Mouse (Mus musculus) layer of hippocampus, adult 11-12 months (tissue): Measurements from ENCODE around the gene Ppia.
"Not testable (repeated sequence)": the region's sequence is repeated elsewhere in the genome, so short reads cannot be mapped to it uniquely, and the experiment has no call there.

Source experiments
- DNase-seq: peaks from one replicate; pipeline ENCODE4 v3.0.0; 2022; ENCODE audit warnings: low spot score

Gene Ppia

DNA sequence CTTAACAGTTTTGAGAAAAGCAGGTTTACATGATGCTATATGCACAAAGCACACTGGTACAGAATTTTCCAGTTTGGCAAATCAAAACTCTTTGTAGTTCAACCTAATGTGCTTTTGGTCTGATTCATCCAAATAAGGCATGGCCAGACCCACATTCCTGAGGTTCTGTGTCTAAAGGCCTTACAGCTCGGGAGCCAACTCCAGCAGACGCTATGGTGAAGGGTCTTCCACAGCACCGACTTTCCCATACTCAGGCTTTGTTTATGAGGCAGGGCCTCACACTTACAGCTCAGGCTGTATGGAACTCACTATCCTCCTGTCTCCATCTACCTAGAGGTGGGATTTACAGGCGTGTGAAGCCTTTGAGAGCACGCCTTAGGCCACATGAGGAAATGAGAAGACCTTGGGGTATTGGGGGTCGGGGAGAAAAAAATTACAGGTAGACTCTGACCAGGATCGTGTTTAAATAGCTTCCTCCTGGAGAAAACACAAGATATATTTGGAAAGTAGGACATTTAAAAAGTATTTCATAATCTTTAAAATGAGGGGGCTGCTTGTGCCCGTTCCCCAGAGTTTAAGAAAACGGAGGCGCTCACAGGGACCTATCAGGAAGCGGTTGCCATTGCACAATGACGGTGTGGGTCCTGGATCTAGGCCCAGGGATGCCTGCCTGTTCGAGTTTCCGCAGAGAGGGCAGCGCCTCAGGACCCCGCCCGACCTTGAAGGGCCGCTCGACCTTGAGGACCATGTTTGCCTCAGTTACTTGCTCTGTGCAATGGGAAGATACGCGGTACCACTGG lies at the start of gene Ppia:
Gene Ppia (plus strand): TSS at position 693 of the 800 bp plus-strand sequence.
- no peak for DNase-seq

DNA sequence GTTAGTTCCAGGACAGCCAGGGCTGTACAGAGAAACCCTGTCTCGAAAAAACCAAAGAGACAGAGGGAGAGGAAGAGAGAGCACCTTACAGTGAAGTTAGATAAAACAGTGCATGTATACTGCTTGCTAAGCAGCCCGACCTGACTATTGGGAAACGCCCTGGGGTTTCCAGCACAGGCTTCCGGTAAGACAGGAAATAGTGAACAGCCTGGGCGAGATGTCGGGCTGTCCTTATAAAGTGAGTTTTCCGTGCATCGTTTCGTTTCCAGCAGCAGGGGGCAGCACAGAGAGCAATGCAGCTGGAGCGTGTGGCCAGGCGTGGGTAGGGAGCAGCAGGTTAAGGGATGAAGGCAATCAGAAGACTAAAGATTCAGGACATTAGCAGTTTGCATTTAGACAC lies 49.4 kb upstream of the Ppia start:
- DNase-seq = peak; percentile 75

DNA sequence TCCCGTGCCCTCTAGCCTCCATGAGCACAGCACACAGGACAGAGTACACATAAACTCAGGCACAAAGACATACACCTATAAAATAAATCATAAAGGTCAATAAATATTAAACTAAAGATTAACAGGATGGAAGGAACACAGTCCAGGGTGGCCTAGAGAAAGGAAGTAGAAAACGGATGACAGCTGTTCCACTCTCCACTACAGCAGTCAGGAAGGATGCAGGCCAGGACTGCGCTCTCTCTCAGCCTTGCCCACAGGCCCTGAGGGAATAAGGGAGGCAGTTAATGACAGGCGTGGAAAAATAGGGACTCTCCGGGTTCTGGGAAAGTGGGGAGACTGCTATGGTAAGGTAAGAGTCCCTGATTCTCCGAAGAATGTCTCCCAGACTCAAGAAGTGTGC lies 48.8 kb upstream of the Ppia start:
- no peak for DNase-seq

DNA sequence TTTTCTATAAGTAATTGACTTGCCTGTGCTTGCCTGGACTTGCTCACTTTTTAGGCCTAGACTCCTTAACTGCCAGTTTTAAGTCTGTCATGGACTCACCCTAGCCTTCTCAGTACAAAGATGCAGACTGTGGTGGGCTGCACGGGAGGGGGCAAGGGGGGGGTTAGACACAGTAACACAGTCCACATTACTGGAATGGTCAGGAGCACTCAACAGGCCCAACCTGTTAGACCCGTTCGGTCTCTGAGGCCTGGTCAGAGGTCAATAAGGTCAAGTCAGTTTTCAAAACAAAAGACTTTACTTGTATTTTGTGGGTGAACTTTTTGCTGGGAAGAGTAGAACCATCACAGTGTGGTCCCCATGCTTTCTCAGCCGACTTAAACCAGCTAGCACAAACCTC lies 48.1 kb upstream of the Ppia start:
- no peak for DNase-seq

DNA sequence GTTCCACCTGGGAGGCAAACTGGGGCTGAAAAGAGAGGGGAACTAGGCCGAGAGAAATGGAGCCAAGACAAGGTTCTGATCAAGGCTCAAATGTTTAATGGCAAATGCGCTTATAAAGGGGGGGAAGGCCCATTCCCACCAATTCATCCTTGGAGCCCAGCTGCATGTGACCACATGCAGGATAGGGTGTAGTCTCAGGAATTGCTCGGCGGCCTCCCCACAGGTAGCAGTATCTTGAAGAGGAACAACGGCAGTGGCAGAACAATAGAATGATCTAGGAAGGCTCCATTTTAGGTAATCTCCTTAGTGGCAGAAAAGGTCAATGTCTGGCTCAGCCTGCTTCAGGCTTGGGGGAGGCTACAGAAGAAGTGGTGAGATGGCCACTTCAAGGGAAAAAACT lies 47.3 kb upstream of the Ppia start:
- not testable (repeated sequence) for DNase-seq

DNA sequence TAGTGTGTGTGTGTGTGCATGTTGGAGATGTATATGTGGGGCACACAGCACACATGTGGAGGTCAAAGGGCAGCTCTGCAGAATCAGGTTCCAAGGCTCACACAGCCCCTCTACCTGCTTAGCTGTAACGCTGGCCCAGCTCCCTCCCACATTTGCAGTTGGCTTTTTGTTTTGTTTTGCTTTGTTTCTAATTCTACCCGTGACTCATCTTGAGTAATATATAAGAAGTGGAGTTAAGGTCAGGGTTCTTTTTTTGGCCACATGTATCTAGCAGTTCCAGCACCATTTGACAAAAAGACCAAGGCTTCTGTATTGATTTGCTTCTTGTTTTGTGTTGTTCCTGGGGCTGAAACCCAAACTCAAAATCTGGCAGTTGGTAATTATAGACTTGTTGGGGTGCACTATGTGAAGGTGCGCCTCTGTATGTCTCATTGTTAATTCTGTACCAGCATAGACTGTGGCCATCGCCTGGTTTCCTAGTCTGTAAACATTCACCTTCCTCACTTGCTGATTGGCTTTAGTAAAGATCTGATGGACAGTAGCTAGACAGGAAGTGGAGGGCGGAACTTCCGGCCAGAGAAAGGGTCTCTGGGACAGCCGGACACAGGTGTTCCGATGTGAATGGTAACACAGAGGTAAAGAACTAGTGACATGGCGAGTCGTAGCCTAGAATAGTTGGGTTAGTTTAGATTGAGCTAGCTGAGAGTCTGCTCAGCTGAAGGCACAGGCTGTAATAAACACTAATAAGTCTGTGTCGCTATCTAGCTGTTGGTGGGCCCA lies 43.7 kb upstream of the Ppia start:
- no peak for DNase-seq

DNA sequence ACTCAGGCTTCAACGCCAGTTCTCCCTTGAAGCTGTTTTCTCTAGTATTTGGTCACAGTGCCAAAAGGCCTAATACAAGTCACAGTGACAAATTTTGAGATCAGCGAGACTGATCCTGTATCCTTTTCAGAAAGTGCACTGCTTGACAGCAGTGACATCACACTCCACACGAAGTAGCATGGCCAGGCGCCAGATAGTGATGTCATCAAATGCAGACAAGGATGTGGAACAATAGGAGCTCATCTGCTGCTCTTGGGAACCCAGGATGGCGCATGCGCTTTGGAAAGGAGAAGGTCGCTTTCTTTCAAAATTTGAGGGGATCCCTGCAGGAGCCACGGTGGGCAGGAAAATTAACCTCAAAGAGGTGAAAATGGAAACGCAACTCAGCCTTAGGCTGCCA lies 42.5 kb upstream of the Ppia start:
- no peak for DNase-seq

DNA sequence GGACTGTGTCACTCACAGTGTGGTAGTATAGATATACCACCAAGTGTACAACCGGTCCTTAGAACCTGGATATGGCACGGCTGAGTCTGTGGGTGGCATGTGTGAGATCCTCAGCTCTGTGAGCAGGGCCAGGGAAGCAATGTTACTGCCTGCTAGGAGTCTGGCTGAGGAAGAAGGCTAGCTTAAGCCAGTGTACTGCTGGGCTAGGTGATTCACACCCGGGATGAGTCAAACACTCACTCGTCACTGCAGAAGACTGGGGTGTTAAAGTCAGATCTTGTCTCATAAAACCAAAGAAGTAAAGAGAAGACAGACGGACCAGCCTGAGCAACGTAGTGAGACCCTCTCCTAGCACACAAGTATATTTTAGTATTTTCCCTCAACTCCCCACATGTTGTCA lies 34.3 kb upstream of the Ppia start:
- no peak for DNase-seq

DNA sequence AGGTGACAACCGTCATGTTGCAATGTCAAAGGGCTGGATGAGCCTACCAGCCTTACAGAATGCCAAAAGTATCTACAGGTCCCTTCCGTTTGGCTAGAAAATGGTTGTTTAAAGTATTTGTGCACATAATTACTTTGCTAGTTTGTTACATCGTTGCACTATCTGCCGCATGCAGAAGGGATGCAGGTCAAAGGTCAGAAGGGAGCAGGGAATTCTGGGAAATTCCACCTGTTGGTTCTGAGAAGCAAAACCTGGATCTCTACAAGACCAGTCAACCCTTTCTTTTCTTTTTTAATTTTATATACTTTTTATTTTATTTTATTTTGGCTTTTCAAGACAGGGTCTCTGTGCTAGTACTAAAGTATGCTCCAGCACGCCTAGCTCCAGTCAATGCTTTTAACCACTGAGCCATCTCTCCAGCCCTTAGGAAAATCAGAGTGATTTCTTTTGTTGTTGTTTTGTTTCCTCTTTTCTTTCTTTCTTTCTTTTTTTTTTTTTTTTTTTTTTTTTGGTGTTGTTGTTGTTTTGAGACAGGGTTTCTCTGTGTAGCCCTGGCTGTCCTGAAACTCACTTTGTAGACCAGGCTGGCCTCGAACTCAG lies 27.0 kb upstream of the Ppia start:
- no peak for DNase-seq

GRCm38 (mm10) chr11:6388726-6389413 lies 26.4 kb upstream of the Ppia start, which contains the start of gene Zmiz2:
Gene Zmiz2 (plus strand): TSS chr11:6389074.
- peak; percentile 95 for DNase-seq

DNA sequence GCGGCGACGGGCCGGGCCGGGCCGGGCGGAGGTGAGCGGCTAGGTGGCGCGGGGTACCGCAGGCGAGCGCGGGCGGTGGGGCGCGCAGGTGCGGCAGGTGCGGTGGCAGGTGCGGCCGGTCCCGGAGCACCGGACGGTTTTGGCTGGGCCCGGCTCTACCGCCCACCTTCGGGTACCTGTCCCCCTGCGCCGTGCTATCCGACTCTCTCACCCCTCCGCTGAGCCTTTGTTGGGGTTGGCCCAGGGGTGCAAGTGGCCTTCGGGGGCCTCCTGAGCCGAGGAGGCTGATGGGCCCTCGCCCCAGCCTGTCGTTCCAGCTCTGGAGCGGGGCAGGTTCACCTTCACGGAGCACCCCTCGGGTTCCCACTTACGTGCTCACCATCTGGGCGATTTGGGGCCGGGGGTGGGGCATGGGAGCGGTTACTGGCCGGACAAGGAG lies 25.7 kb upstream of the Ppia start:
- no peak for DNase-seq

DNA sequence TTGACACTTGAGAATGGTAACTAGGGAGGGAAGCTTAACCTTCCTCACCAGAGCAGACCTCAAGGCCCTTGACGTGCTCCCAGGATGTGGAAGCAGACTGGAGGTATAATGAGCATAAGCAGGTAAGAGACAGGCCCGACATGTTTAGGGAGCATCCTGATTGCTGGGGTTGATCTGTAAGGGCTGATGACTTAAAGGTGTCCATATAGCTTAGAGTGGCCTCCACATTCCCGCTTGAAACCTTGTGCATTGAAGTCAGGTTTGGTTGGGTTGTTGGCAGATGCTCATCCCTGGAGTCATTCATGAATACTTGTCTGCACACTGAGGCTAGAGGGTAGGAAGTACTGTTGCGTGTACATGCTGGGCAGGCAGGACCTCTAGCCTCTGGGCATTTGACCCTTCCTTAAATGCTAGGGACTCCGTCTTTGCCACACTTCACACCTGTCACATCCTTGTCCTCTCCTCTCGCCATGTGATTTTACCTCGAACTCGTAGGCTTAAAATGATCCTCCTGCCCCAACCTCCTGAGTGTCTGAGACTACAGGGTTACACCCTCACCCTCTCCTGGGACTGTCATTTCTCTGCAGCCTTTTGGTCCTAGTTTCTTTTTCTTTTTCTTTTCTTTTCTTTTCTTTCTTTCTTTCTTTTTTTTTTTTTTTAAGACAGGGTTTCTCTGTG lies 24.7 kb upstream of the Ppia start:
- DNase-seq = no peak

DNA sequence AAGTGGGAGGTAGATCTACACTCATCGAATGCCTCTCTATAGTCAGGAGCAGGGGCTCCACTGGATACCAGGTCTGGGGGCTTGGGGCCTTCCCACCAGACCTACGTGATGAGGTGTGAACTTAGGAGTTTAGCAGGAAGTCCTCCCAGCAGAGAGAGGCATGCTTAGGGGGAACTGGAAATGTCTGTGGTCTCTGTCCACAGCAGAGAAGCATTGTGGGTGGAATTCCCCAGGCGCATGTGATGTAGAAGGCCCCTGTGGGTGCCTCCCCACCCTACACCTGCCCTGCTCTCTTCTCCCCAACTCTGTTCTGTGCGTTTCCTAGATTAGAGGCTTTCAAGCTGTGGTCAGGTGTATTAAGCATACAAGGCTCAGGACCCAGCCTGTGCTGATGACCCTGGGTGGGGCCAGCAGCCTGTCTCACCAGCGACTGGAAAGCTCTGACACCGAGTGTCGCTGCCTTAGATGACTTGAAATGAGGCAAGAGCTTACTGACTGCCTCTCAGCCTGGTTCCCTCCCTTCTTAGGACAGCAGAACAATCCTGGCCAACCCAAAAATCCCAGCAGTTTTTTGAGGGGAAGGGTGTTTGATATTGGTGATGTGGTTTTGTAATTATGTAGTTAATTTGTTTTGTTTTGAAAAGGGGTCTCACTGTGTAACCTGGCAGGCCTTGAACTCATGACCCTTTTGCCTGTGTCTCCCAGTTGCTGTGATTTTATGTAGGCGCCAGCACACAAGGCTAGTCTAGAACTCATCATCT lies 23.5 kb upstream of the Ppia start:
- no peak for DNase-seq

DNA sequence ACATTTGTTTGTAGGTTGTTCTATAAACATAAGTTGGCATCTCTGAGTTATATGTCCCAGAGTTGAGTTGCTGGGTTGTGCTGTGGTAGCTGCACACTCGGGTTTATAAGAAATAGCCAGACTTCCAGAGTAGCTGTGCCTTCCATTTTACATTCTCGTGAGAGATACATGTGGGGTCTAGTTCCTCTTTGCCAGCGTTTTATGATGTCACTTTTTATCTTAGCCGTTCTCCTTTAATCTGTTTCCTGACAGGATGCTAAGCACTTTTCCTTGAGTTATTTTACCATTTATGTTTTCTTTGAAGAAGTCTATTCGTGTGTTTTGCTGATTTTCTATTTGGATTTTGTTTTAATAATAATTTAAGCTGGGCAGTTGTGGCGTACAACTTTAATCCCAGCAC lies 22.4 kb upstream of the Ppia start:
- DNase-seq = no peak

DNA sequence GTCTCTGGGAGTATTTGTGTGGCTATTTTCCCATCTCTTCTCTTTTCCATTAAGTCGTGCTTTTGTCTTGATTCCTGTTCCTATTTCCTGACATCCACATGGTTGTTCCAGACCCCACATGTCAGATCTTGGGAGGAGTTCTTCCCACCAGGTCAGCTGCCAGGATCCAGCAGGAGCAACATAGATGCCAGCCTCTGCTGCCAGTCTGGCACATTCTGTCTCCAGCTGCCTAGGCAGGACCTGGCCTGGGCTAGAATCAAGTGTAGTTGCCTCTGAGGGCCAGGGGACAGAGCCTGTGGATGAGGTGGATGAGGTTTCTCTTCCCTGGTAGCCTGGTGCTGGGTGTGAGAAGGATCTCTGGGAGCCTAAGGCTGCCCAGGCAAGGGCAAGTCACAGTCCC lies 21.4 kb upstream of the Ppia start:
- no peak for DNase-seq

GRCm38 (mm10) chr11:6395565-6395964 lies 19.7 kb upstream of the Ppia start:
- no peak for DNase-seq

DNA sequence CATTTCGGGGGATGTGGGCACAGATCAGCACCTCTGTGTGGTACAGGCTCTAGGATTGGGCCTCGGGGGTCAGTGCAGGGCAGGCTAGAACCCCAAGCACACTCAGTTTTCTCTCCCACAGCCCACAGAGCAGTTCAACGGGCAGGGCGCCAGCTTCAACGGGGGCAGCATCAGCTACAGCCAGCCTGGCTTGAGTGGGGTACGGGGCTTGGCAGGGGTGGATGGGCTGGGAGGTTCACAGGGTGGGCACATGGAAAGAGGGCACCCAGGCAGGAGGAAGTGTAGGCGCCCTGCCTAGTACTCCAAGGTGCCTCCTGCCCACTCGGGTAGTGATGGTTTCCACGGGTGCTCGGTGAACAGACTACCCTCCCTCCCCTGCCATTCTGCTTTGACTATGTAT lies 17.1 kb upstream of the Ppia start:
- peak; percentile 6 for DNase-seq

DNA sequence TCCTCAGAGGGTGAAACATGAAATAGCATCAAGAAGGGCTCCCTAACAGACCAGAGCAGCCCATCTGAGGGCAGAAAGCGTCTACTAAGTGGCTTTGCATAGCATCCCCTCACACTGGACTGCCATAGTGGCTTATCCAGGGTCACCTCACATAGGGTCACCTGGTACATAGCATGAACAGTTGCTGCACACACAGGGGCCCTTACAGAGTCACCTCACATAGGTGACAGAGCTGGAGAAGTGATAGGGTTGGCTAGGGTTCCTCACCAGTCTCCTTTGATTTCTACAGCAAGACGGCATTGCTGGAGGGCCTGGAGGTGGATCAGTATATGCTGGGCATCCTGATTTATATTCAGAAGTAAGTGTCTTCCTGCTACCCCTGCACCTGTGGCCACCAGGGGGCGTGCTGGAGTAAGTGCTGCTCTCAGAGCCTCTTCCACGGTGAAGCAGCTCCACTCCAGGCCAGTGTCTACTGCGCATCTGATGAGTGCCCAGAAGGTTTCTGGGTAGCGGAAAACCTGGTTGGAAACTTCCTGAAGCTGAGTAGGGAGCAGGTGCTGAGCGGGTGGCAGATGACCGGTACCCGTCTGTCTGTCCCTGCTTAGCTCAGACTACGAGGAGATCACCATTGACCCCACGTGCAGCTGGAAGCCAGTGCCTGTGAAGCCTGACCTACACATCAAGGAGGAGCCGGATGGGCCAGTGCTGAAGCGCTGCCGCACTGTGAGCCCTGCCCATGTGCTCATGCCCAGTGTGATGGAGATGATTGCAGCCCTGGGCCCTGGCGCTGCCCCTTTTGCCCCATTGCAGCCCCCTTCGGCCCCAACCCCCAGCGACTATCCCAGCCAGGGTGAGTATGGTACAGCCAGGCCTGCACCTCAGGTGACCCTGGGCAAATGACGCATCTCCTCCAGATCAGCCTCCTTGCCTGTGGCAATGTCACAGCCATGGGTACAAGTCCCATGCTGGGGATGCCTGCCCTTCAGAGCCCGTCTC lies 12.4 kb upstream of the Ppia start:
- peak; percentile 73 for DNase-seq

- no peak for DNase-seq
Observed at GRCm38 (mm10) chr11:6403830-6404405, 11.3 kb upstream of the Ppia start.
